Mouse (Mus musculus) lung, adult 2 months (tissue): ENCODE measurements around the gene Dhrs1.

Experiments
- CTCF ChIP-seq: fragments of 200-500 bp; IDR thresholded peaks from 2 replicates; pipeline ENCODE4 v1.5.1; 2011; ENCODE audit warnings: mild to moderate bottlenecking, low read length, control low read depth; ENCODE audit not compliant: insufficient read depth
- POLR2A ChIP-seq: fragments of 200-500 bp; IDR thresholded peaks from 2 replicates; pipeline ENCODE4 v1.6.1; 2011; ENCODE audit warnings: low read depth, mild to moderate bottlenecking, control low read depth, low read length, borderline replicate concordance; ENCODE audit errors: extremely low read depth

DNA sequence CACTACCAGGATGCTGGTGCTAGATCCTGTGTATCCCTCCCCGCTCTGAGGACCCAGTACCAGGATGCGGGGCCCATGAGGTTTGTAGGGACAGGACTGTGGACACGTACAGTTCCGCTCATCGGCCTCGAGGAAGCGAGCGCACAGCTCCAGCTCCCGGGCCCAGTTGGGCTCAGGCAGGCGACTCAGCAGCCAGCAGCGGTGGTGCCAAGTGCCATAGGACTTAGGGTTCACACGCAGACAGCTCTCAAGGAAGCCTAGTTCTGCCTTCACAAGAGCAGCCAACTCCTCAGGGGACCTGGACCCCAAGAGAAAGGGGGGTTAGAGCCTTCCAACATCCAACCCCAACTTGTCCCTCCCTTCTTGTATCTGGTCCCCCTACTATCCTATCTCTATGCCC, 24.8 kb downstream of the Dhrs1 start:
- TF ChIP-seq CTCF (no peak), POLR2A (no peak)
